Mouse (Mus musculus) brain, embryonic 14.5 days (tissue): Measurements from ENCODE around the gene 1810055G02Rik.

Source experiments
- CTCF ChIP-seq: fragments of 200-500 bp; IDR thresholded peaks from 2 replicates; pipeline ENCODE4 v1.5.1; 2012; ENCODE audit warnings: inconsistent platforms, mild to moderate bottlenecking, moderate library complexity, borderline replicate concordance; ENCODE audit not compliant: insufficient read depth, insufficient read length; ENCODE audit errors: extremely low read depth
- POLR2A ChIP-seq: fragments of 200-500 bp; IDR thresholded peaks from 2 replicates; pipeline ENCODE4 v1.6.1; 2012; ENCODE audit warnings: mild to moderate bottlenecking, inconsistent platforms, borderline replicate concordance; ENCODE audit not compliant: poor library complexity, insufficient read depth, insufficient read length, severe bottlenecking; ENCODE audit errors: extremely low read depth

DNA sequence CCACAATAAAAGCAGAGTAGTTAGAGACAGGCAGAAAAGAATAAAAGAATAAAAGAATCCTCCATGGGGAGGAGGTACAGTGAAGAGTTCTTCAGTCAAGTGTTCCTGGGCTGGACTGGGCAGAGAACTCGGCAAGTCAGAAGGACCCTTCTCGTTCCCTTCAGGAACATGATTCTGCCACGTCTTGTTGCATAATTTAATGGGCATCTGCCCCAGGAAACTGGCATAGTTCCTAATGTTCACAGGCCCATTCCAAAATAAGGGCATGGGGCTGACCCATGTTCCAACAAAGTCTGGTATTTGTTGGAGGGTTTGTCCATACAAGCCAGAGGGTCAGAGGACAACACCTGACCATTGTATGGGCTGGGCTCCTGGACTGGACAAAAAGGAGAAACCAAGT is 13.1 kb upstream of the 1810055G02Rik start:
- TF ChIP-seq CTCF: no peak
- TF ChIP-seq POLR2A: no peak
